Mouse (Mus musculus) midbrain, embryonic 16.5 days (tissue): Measurements from ENCODE around the gene Dnal1. TPM values are rescaled to one million over a fixed set of nuclear protein-coding genes. Genes with fewer than 3 reads are reported as not detected.

Source experiments
- ATAC-seq: fragments of 200-750 bp; cut with Nextera tagmentation; 2 replicates; pipeline ENCODE4 v1.8.0; 2017; ENCODE audit warnings: moderate TSS enrichment
- H3K27ac ChIP-seq: fragments of 300-500 bp; sonication (generic); 2 replicates; pipeline ENCODE4 v1.5.1; 2014; ENCODE audit warnings: mild to moderate bottlenecking, low read length, mixed read lengths
- H3K27me3 ChIP-seq: fragments of 300-500 bp; sonication (generic); 2 replicates; pipeline ENCODE4 v1.6.1; 2014; ENCODE audit warnings: low read depth, low read length, mixed read lengths; ENCODE audit not compliant: control insufficient read depth, insufficient read depth
- H3K36me3 ChIP-seq: fragments of 300-500 bp; sonication (generic); 2 replicates; pipeline ENCODE4 v1.6.1; 2014; ENCODE audit warnings: mild to moderate bottlenecking, low read length, moderate library complexity, mixed read lengths; ENCODE audit not compliant: control insufficient read depth, insufficient read depth
- H3K4me1 ChIP-seq: fragments of 300-500 bp; sonication (generic); 2 replicates; pipeline ENCODE4 v1.6.1; 2014; ENCODE audit warnings: mild to moderate bottlenecking, low read length, mixed read lengths; ENCODE audit not compliant: control insufficient read depth, insufficient read depth
- H3K4me2 ChIP-seq: fragments of 300-500 bp; sonication (generic); 2 replicates; pipeline ENCODE4 v1.6.1; 2014; ENCODE audit warnings: mild to moderate bottlenecking, low read length, mixed read lengths
- H3K4me3 ChIP-seq: fragments of 300-500 bp; sonication (generic); 2 replicates; pipeline ENCODE4 v1.5.1; 2014; ENCODE audit warnings: low read depth, mild to moderate bottlenecking, low read length, moderate library complexity, mixed read lengths
- H3K9ac ChIP-seq: fragments of 300-500 bp; sonication (generic); 2 replicates; pipeline ENCODE4 v1.6.1; 2014; ENCODE audit warnings: low read depth, low read length, mixed read lengths
- H3K9me3 ChIP-seq: fragments of 300-500 bp; sonication (generic); replicated peaks from 2 replicates; pipeline ENCODE4 v1.6.1; 2014; ENCODE audit warnings: mild to moderate bottlenecking, low read length, mixed read lengths; ENCODE audit not compliant: control insufficient read depth, poor library complexity, severe bottlenecking
- WGBS: fragments of 180-500 bp; shearing (Covaris S2); extraction: QIAGEN DNeasy Blood & Tissue Kit; methylation state at CpG from one replicate; pipeline ENCODE4 v1.1.7; 2014; 5-methylcytosine and 5-hydroxymethylcytosine counted together
- polyA plus RNA-seq: library from polyadenylated mRNA; unstranded; fragments of >200 nt; fragmentation: Nextera tagmentation; extraction: Ambion mirVana; gene quantifications from 2 replicates; pipeline ENCODE4 v1.2.1, GENCODE M21; 2015

Gene Dnal1
- polyA plus RNA-seq, 1 experiment from 2014 or later = 9.1 TPM

DNA sequence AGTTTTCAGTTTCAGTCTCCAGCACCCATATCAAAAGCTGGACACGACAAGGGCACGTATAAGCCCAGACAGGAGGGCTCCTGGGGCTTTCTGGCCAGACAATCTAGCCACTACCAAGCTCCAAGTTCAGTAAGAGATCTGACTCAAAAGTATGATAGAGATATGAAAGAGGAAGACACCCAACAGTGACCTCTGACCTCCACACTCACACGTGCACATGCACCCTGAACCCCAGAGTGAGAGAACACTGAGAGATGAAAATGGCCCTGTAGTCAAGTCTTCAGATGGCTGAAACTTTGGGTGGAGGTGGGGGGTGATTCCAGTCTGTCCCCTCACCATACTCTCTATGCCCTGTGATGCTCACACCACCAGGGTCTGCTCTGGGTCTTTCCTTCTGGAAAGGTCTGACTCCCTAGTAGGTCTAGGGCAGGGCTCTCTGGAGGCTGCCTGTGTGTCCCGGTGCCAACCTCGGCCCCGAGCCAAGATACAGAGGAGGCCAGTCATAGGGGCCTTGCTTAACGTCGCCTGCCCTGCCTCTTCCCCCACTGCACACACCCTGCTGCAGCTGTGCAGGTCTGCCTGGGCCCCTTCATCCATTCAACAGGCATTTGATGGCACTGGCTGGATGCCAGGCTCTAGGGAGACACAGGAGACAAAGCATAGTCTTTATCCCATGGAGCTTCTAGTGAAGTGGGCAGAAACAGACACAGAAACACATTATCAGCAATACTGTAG, 66.7 kb downstream of the Dnal1 start:
- Histone ChIP-seq H3K4me1 (peaks cover 32% of the 10 kb centered on the region), H3K27ac (no peak overlapping the region), H3K27me3 (no peaks in the 10 kb centered on the region), H3K4me3 (no peak overlapping the region), H3K36me3 (no peaks in the 10 kb centered on the region), H3K4me2 (no peak overlapping the region), H3K9me3 (no peaks in the 10 kb centered on the region), H3K9ac (no peak overlapping the region)
- 57% methylated on average over 8 of the region's 8 CpGs for WGBS
- peak; percentile 63 for ATAC-seq

DNA sequence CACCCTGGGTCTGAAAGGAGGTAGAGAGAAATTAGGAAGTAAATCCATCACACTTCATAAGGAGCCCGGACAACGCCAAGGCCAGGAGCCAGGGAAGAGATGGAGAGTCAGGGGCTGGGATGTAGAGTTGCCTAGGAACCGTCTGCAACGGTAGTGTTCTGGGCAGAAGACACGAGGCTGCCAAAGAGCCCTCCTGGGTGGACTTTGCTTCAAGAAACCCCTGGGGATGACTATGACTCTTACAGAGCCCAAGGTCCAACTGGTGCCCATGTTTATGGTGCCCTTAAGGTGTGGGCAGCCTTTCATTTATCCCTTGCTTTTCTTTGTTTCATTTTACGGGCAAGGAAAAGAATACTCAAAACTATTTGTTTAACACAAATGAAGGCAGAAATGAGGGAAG, 67.8 kb downstream of the Dnal1 start:
- no peak for ATAC-seq
- no peaks in the 10 kb centered on the region for H3K27me3 ChIP-seq
- no peak overlapping the region for H3K9ac ChIP-seq
- no peak overlapping the region for H3K4me3 ChIP-seq
- no peaks in the 10 kb centered on the region for H3K9me3 ChIP-seq
- no peak overlapping the region for H3K4me2 ChIP-seq
- WGBS = 56% methylated on average over 6 of the region's 6 CpGs
- peaks cover 21% of the 10 kb centered on the region for H3K4me1 ChIP-seq
- H3K27ac ChIP-seq = no peak overlapping the region
- no peaks in the 10 kb centered on the region for H3K36me3 ChIP-seq

DNA sequence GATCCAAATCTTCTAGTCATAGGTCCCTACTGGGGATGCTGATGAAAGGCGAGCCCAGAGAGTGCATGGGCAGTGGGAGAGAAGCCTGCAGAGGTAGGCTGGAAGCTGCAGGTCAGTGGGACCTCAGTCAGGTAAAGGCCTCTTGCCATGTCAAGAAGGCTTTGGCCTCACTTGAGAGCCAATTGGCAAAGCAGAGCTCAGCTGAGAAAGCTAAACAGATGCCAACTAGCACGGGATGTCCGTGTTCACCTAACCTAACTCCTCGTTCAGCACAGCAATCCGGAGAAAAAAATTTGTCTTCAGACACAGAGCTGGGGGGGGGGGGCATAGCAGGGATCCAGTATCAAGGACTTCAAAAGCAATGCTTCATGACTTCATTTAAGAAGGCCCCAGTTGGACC, 70.8 kb downstream of the Dnal1 start:
- Histone ChIP-seq H3K9me3 (no peaks in the 10 kb centered on the region), H3K9ac (no peak overlapping the region), H3K27ac (no peak overlapping the region), H3K27me3 (no peaks in the 10 kb centered on the region), H3K36me3 (no peaks in the 10 kb centered on the region), H3K4me1 (peaks cover 28% of the 10 kb centered on the region), H3K4me3 (no peak overlapping the region), H3K4me2 (no peak overlapping the region)
- WGBS = 86% methylated on average over 5 of the region's 5 CpGs
- no peak for ATAC-seq

- H3K9me3 ChIP-seq = no peaks in the 10 kb centered on the region
- 66% methylated on average over 6 of the region's 6 CpGs for WGBS
- H3K4me1 ChIP-seq = peaks cover 30% of the 10 kb centered on the region
- H3K9ac ChIP-seq = no peak overlapping the region
- no peak overlapping the region for H3K4me3 ChIP-seq
- no peaks in the 10 kb centered on the region for H3K27me3 ChIP-seq
- ATAC-seq = no peak
- H3K36me3 ChIP-seq = no peaks in the 10 kb centered on the region
- H3K27ac ChIP-seq = no peak overlapping the region
- H3K4me2 ChIP-seq = no peak overlapping the region
These were observed 71.4 kb downstream of the Dnal1 start for GRCm38 (mm10) chr12:84185547-84185946.

GRCm38 (mm10) chr12:84186536-84186935, 72.4 kb downstream of the Dnal1 start:
- Histone ChIP-seq H3K27me3 (no peaks in the 10 kb centered on the region), H3K9ac (no peak overlapping the region), H3K4me1 (peaks cover 33% of the 10 kb centered on the region), H3K27ac (0 out of 2 replicates have a peak overlapping the region, but pooled peaks have one; percentile 28), H3K4me2 (no peak overlapping the region), H3K4me3 (no peak overlapping the region), H3K9me3 (no peaks in the 10 kb centered on the region), H3K36me3 (no peaks in the 10 kb centered on the region)
- WGBS = 50% methylated on average over 3 of the region's 3 CpGs
- ATAC-seq = no peak

DNA sequence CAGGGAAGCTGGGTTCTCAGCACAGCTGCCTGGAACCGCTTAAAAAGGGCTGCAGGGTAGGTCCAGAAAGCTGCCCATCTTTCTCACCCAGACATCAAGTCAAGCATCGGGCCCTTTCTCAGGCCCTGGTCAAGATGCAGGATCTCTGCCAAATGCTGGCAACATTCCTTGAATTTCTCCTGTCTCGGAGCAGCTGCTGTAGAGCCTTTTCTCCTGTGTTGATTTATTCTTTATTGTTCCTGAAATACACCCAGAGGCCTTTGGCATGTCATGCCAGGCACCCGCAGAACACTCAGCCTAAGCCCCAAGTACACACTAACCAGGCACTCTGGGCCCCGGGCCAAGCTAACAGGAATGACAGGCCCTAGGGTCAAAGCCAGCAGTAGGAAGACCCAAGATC, 72.8 kb downstream of the Dnal1 start:
- H3K27me3 ChIP-seq = no peaks in the 10 kb centered on the region
- H3K9me3 ChIP-seq = no peaks in the 10 kb centered on the region
- ATAC-seq = peak; percentile 18; the same call in 1 of the 2 replicates
- peak overlapping the region; percentile 28; the same call in 1 of the 2 replicates for H3K27ac ChIP-seq
- H3K4me3 ChIP-seq = no peak overlapping the region
- no peaks in the 10 kb centered on the region for H3K36me3 ChIP-seq
- 60% methylated on average over 5 of the region's 5 CpGs for WGBS
- H3K4me1 ChIP-seq = peaks cover 35% of the 10 kb centered on the region
- no peak overlapping the region for H3K4me2 ChIP-seq
- no peak overlapping the region for H3K9ac ChIP-seq

DNA sequence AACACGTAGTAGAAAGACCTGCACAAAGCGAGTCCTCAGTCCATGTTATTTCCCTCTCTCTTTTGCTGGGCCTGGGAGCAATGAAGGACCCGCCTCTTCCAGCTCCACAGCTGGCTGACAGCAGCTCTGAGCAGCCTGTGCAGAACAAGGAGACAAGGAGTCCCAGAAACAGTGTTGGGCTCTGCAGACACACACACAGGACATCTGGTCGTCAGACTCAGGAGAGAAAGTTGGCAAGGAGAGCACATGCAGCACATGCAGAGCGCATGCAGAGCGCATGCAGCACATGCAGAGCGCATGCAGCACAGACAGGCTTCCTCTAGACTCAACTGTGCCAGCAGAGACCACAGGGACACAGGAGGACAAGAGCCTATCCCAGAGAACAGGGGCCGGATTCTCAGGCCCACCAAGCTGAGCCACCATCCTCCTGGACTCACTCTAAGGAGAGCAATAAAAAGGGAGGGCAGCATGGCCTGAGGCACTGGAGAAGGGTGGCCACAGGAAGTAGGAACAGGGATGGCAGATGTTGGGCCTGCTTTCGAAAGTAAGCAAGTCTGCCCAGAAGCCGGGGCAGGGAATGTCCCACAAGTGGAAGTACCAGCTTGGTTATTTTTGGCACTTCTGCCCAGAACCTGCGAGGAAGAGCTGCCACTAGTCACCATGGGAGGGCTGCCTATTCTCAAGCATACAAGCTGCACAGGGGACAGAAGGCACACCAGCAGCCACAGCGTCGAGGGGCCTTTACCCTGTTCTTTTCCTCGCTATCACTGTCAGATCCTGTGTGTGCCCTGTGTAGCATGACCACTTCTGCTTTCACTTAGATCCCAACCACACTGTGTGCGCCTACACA, 73.8 kb downstream of the Dnal1 start:
- no peak overlapping the region for H3K4me3 ChIP-seq
- WGBS = 74% methylated on average over 14 of the region's 15 CpGs
- no peak for ATAC-seq
- H3K27me3 ChIP-seq = no peaks in the 10 kb centered on the region
- peak overlapping the region; percentile 31; the same call in 1 of the 2 replicates for H3K9ac ChIP-seq
- H3K4me2 ChIP-seq = no peak overlapping the region
- H3K4me1 ChIP-seq = peaks cover 38% of the 10 kb centered on the region
- H3K27ac ChIP-seq = no peak overlapping the region; the same call in 1 of the 2 replicates
- no peaks in the 10 kb centered on the region for H3K36me3 ChIP-seq
- H3K9me3 ChIP-seq = no peaks in the 10 kb centered on the region

GRCm38 (mm10) chr12:84188881-84189444, 74.8 kb downstream of the Dnal1 start:
- Histone ChIP-seq H3K4me2 (no peak overlapping the region), H3K36me3 (no peaks in the 10 kb centered on the region), H3K9me3 (no peaks in the 10 kb centered on the region), H3K27ac (no peak overlapping the region), H3K9ac (no peak overlapping the region), H3K27me3 (no peaks in the 10 kb centered on the region), H3K4me1 (peaks cover 38% of the 10 kb centered on the region), H3K4me3 (no peak overlapping the region)
- 71% methylated on average over 14 of the region's 14 CpGs for WGBS
- ATAC-seq = no peak
